Mouse (Mus musculus) small intestine, adult 2 months (tissue): ENCODE measurements at regions not wholly inside any gene's neighbourhood (a gene's known extent, or its start where the extent isn't known, plus 50 kb on each side); places are given as distances from the start of the nearest gene placed in this dataset.

ENCODE experiments used
- H3K27ac ChIP-seq: fragments of 200-500 bp; 2 replicates; pipeline ENCODE4 v1.5.1; 2012; ENCODE audit warnings: low read depth, low read length, control low read depth, inconsistent platforms; ENCODE audit not compliant: insufficient read depth
- H3K27me3 ChIP-seq: fragments of 200-500 bp; 2 replicates; pipeline ENCODE4 v1.6.1; 2012; ENCODE audit warnings: mild to moderate bottlenecking, moderate library complexity, low read length, inconsistent platforms; ENCODE audit not compliant: control insufficient read depth, insufficient read depth
- H3K36me3 ChIP-seq: fragments of 200-500 bp; 2 replicates; pipeline ENCODE4 v1.6.1; 2012; ENCODE audit warnings: mild to moderate bottlenecking, low read length, control low read depth, inconsistent platforms; ENCODE audit not compliant: control insufficient read depth, insufficient read depth
- H3K4me1 ChIP-seq: fragments of 200-500 bp; 2 replicates; pipeline ENCODE4 v1.6.1; 2012; ENCODE audit warnings: low read length, inconsistent platforms, mixed read lengths; ENCODE audit not compliant: control insufficient read depth, insufficient read depth, insufficient read length
- H3K4me3 ChIP-seq: fragments of 200-500 bp; 2 replicates; pipeline ENCODE4 v1.5.1; 2012; ENCODE audit warnings: low read depth, mild to moderate bottlenecking, control low read depth, inconsistent platforms, low read length, moderate library complexity
- CTCF ChIP-seq: fragments of 200-500 bp; IDR thresholded peaks from 2 replicates; pipeline ENCODE4 v1.5.1; 2012; ENCODE audit warnings: low read depth, mild to moderate bottlenecking, control low read depth, inconsistent platforms, low read length, moderate library complexity, mixed read lengths; ENCODE audit not compliant: insufficient replicate concordance, insufficient read length; ENCODE audit errors: extremely low read depth
- POLR2A ChIP-seq: fragments of 200-500 bp; IDR thresholded peaks from 2 replicates; pipeline ENCODE4 v1.6.1; 2012; ENCODE audit warnings: low read depth, mild to moderate bottlenecking, control low read depth, inconsistent platforms, low read length, moderate library complexity
- WGBS: fragments of 180-500 bp; shearing (Covaris S2); methylation state at CpG from one replicate; pipeline ENCODE4 v1.1.7; 2018; 5-methylcytosine and 5-hydroxymethylcytosine counted together

- WGBS: 66% methylated on average over 4 of the region's 4 CpGs
These were observed 1481.0 kb upstream of the Gm6569 start for GRCm38 (mm10) chr15:72353371-72353770.

GRCm38 (mm10) chr15:72355626-72356025, 1478.7 kb upstream of the Gm6569 start:
- Histone ChIP-seq H3K27me3 (no peaks in the 10 kb centered on the region), H3K4me1 (no peaks in the 10 kb centered on the region), H3K4me3 (no peak overlapping the region), H3K27ac (no peak overlapping the region), H3K36me3 (no peaks in the 10 kb centered on the region)
- no peak for TF ChIP-seq CTCF
- no peak for TF ChIP-seq POLR2A

More at GRCm38 (mm10) chr15:72353371-72353770, 1481.0 kb upstream of the Gm6569 start:
- TF ChIP-seq POLR2A: no peak
- no peak overlapping the region for H3K4me3 ChIP-seq
- H3K4me1 ChIP-seq: no peaks in the 10 kb centered on the region
- H3K27me3 ChIP-seq: no peaks in the 10 kb centered on the region
- H3K27ac ChIP-seq: no peak overlapping the region
- no peaks in the 10 kb centered on the region for H3K36me3 ChIP-seq

- 88% methylated on average over 6 of the region's 6 CpGs for WGBS
- Histone ChIP-seq H3K27me3 (no peaks in the 10 kb centered on the region), H3K36me3 (no peaks in the 10 kb centered on the region), H3K4me3 (no peak overlapping the region), H3K4me1 (no peaks in the 10 kb centered on the region), H3K27ac (no peak overlapping the region)
- TF ChIP-seq POLR2A (no peak), CTCF (no peak)
These were observed 1474.7 kb upstream of the Gm6569 start for GRCm38 (mm10) chr15:72359636-72360035.

- Histone ChIP-seq H3K36me3 (no peaks in the 10 kb centered on the region), H3K27me3 (no peaks in the 10 kb centered on the region), H3K4me1 (no peaks in the 10 kb centered on the region), H3K4me3 (no peak overlapping the region), H3K27ac (no peak overlapping the region)
- TF ChIP-seq POLR2A (no peak), CTCF (no peak)
- 98% methylated on average over 3 of the region's 3 CpGs for WGBS
These were observed 1474.3 kb upstream of the Gm6569 start for GRCm38 (mm10) chr15:72360049-72360448.

GRCm38 (mm10) chr15:72360463-72361030, 1473.8 kb upstream of the Gm6569 start:
- no peak overlapping the region for H3K4me3 ChIP-seq
- H3K36me3 ChIP-seq: no peaks in the 10 kb centered on the region
- no peak overlapping the region for H3K27ac ChIP-seq
- 90% methylated on average over 4 of the region's 4 CpGs for WGBS
- no peaks in the 10 kb centered on the region for H3K27me3 ChIP-seq
- TF ChIP-seq POLR2A (no peak), CTCF (no peak)
- no peaks in the 10 kb centered on the region for H3K4me1 ChIP-seq

- no peak overlapping the region for H3K27ac ChIP-seq
- no peaks in the 10 kb centered on the region for H3K4me1 ChIP-seq
- H3K4me3 ChIP-seq: no peak overlapping the region
- no peaks in the 10 kb centered on the region for H3K27me3 ChIP-seq
- TF ChIP-seq CTCF (no peak), POLR2A (no peak)
- 89% methylated on average over 4 of the region's 4 CpGs for WGBS
- no peaks in the 10 kb centered on the region for H3K36me3 ChIP-seq
These were observed 1461.3 kb upstream of the Gm6569 start for GRCm38 (mm10) chr15:72373041-72373440.

- no peak overlapping the region for H3K4me3 ChIP-seq
- H3K36me3 ChIP-seq: no peaks in the 10 kb centered on the region
- H3K4me1 ChIP-seq: no peaks in the 10 kb centered on the region
- TF ChIP-seq CTCF: no peak
- no peak for TF ChIP-seq POLR2A
- no peak overlapping the region for H3K27ac ChIP-seq
- no peaks in the 10 kb centered on the region for H3K27me3 ChIP-seq
These were observed 1457.2 kb upstream of the Gm6569 start for GRCm38 (mm10) chr15:72377201-72377600.

- H3K4me1 ChIP-seq: no peaks in the 10 kb centered on the region
- no peaks in the 10 kb centered on the region for H3K27me3 ChIP-seq
- H3K4me3 ChIP-seq: no peak overlapping the region
- WGBS: 72% methylated on average over 4 of the region's 4 CpGs
- no peaks in the 10 kb centered on the region for H3K36me3 ChIP-seq
- no peak overlapping the region for H3K27ac ChIP-seq
- TF ChIP-seq POLR2A (no peak), CTCF (no peak)
These were observed 1455.1 kb upstream of the Gm6569 start for GRCm38 (mm10) chr15:72379291-72379690.
